Comparison of ENCODE assay signal across 10 mouse cellular contexts in genomic region chr12:16639078-16639771, GRCm38 (mm10). TPM values are rescaled to one million over a fixed set of nuclear protein-coding genes. Genes with fewer than 3 reads are reported as not detected.
DNase-seq lines count a peak whose midpoint lies in the region; ATAC-seq and TF ChIP-seq lines count a peak whose summit lies in the region.
"Had no signal": no experiment of that assay in that cellular context is flagged by ENCODE, and none has a peak within 500 bp of the region (broad histone marks: within the 10 kb centered on the region; RNA-seq: fewer than 3 reads in every experiment).

No protein-coding gene starts in this region.

- H3K9me3 ChIP-seq in forebrain, postnatal 0 days (ENCODE audit: low read length): no peaks in the 10 kb centered on the region
- H3K9me3 ChIP-seq in forebrain, embryonic 13.5 days (replicated peaks): no peaks in the 10 kb centered on the region
- H3K9me3 ChIP-seq: kidney, embryonic 15.5 days; liver, embryonic 15.5 days had no signal

- no peak for TF ChIP-seq POLR2A in lung, adult 2 months (IDR thresholded peaks at IDR 0.05; ENCODE audit: borderline replicate concordance, extremely low read depth, low read depth, low read length)
- no peak for TF ChIP-seq POLR2A in brain, embryonic 14.5 days (IDR thresholded peaks at IDR 0.05; ENCODE audit: borderline replicate concordance, extremely low read depth, insufficient read depth, insufficient read length, poor library complexity, severe bottlenecking)

- no peak overlapping the region for H3K9ac ChIP-seq in forebrain, postnatal 0 days
- H3K9ac ChIP-seq in forebrain, embryonic 13.5 days: no peak overlapping the region
- H3K9ac ChIP-seq: kidney, embryonic 15.5 days; liver, embryonic 15.5 days had no signal

- ATAC-seq in forebrain, postnatal 0 days: no peak
- no peak for ATAC-seq in forebrain, embryonic 13.5 days
- ATAC-seq in megakaryocyte-erythroid progenitor cell, adult 5-6 weeks (replicated peaks; ENCODE audit: low FRiP score, low TSS enrichment, poor library complexity, severe bottlenecking): 0 out of 2 replicates have a peak, but pooled peaks have one; percentile 58
- ATAC-seq in frontal cortex, adult (ENCODE audit: low TSS enrichment): no peak

- no peaks in the 10 kb centered on the region for H3K27me3 ChIP-seq in forebrain, postnatal 0 days (ENCODE audit: insufficient read depth, low read length)
- H3K27me3 ChIP-seq in forebrain, embryonic 13.5 days: no peaks in the 10 kb centered on the region
- H3K27me3 ChIP-seq: kidney, embryonic 15.5 days; liver, embryonic 15.5 days had no signal

- 0 out of 2 replicates have a peak, but pooled peaks cover 6% of the 10 kb centered on the region for H3K4me1 ChIP-seq in forebrain, postnatal 0 days (ENCODE audit: insufficient read depth)
- peaks cover 11% of the 10 kb centered on the region for H3K4me1 ChIP-seq in forebrain, embryonic 13.5 days
- no peaks in the 10 kb centered on the region for H3K4me1 ChIP-seq in lung, adult 2 months (ENCODE audit: control insufficient read depth, insufficient read depth, low read length)
- H3K4me1 ChIP-seq: liver, embryonic 15.5 days had no signal

- H3K27ac ChIP-seq in forebrain, postnatal 0 days (ENCODE audit: low read depth, low read length): no peak overlapping the region
- H3K27ac ChIP-seq in forebrain, embryonic 13.5 days: no peak overlapping the region
- H3K27ac ChIP-seq: kidney, embryonic 15.5 days; liver, embryonic 15.5 days had no signal

- H3K4me3 ChIP-seq in forebrain, postnatal 0 days (ENCODE audit: low read depth, low read length): no peak overlapping the region
- no peak overlapping the region for H3K4me3 ChIP-seq in forebrain, embryonic 13.5 days
- H3K4me3 ChIP-seq in lung, adult 2 months (replicated peaks; ENCODE audit: extremely low read depth, low read depth, low read length): no peak overlapping the region
- H3K4me3 ChIP-seq: kidney, embryonic 15.5 days; liver, embryonic 15.5 days had no signal

- no peak overlapping the region for H3K4me2 ChIP-seq in forebrain, postnatal 0 days (ENCODE audit: low read depth)
- H3K4me2 ChIP-seq in forebrain, embryonic 13.5 days: no peak overlapping the region
- H3K4me2 ChIP-seq: kidney, embryonic 15.5 days; liver, embryonic 15.5 days had no signal

- no peak for DNase-seq in forebrain, postnatal 0 days
- no peak for DNase-seq in lung, adult 2 months
- DNase-seq in lung, postnatal 25 days (ENCODE audit: low spot score): no peak
- no peak for DNase-seq in brain, embryonic 14.5 days (ENCODE audit: low read depth)
- DNase-seq in layer of hippocampus, adult 18-20 months (ENCODE audit: low spot score in 2 of 2): no peak

- TF ChIP-seq CTCF in forebrain, postnatal 0 days (IDR thresholded peaks at IDR 0.05; ENCODE audit: low read depth): peak; percentile 39
- TF ChIP-seq CTCF in lung, adult 2 months (IDR thresholded peaks at IDR 0.05; ENCODE audit: insufficient read depth, low read length): peak; percentile 49; the same call in 1 of the 2 replicates
- TF ChIP-seq CTCF in brain, embryonic 14.5 days (IDR thresholded peaks at IDR 0.05; ENCODE audit: borderline replicate concordance, extremely low read depth, insufficient read depth, insufficient read length): peak; percentile 49; the same call in 1 of the 2 replicates

- 70% methylated on average over 12 of the region's 12 CpGs for WGBS in forebrain, postnatal 0 days
- WGBS in forebrain, embryonic 13.5 days: 77% methylated on average over 12 of the region's 12 CpGs
- 62% methylated on average over 12 of the region's 12 CpGs for WGBS in lung, adult 2 months

- no peaks in the 10 kb centered on the region for H3K36me3 ChIP-seq in forebrain, postnatal 0 days (ENCODE audit: insufficient read depth)
- no peaks in the 10 kb centered on the region for H3K36me3 ChIP-seq in forebrain, embryonic 13.5 days (ENCODE audit: poor library complexity, severe bottlenecking)
- H3K36me3 ChIP-seq: kidney, embryonic 15.5 days; liver, embryonic 15.5 days had no signal

RNA-seq across cellular contexts. Expression of gene Ntsr2, which starts 14.0 kb away (rescaled TPM):
- total RNA-seq in forebrain, postnatal 0 days (2014; rRNA removed): 4.5 and 7.1 TPM in 2 replicates
- 4.9 and 8.7 TPM in 2 replicates for polyA plus RNA-seq in forebrain, postnatal 0 days (2015; fragmentation: Nextera tagmentation; extraction: Ambion mirVana)
- polyA plus RNA-seq in forebrain, embryonic 13.5 days (2015; fragmentation: Nextera tagmentation; extraction: Ambion mirVana): 0.67 and 0.99 TPM in 2 replicates
- polyA plus RNA-seq in lung, adult 2 months (2012; rRNA removed): 0.97 and 1.0 TPM in 2 replicates
- 1.5 and 1.8 TPM in 2 replicates for polyA plus RNA-seq in brain, embryonic 14.5 days (2012; rRNA removed)
- total RNA-seq in megakaryocyte-erythroid progenitor cell, adult 5-6 weeks (2014; fragmentation: Nextera tagmentation): not detected in 2 replicates
- not detected in 2 replicates for total RNA-seq in megakaryocyte-erythroid progenitor cell, adult 5-6 weeks (2017)
- 100 to 1,000 TPM; 161 to 186 TPM for total RNA-seq in layer of hippocampus, adult 18-20 months (2021)
- polyA plus RNA-seq: liver, embryonic 15.5 days had no signal

RNA-seq across cellular contexts. Expression of gene Lpin1, which starts 28.5 kb away (rescaled TPM):
- total RNA-seq in forebrain, postnatal 0 days (2014; rRNA removed): 14.5 and 15.4 TPM in 2 replicates
- polyA plus RNA-seq in forebrain, postnatal 0 days (2015; fragmentation: Nextera tagmentation; extraction: Ambion mirVana): 5.5 and 8.4 TPM in 2 replicates
- polyA plus RNA-seq in forebrain, embryonic 13.5 days (2015; fragmentation: Nextera tagmentation; extraction: Ambion mirVana): 11.7 and 12.1 TPM in 2 replicates
- 23.7 and 29.1 TPM in 2 replicates for polyA plus RNA-seq in lung, adult 2 months (2012; rRNA removed)
- polyA plus RNA-seq in brain, embryonic 14.5 days (2012; rRNA removed): 19.0 and 25.6 TPM in 2 replicates
- total RNA-seq in megakaryocyte-erythroid progenitor cell, adult 5-6 weeks (2014; fragmentation: Nextera tagmentation): 47.6 and 62.3 TPM in 2 replicates
- total RNA-seq in megakaryocyte-erythroid progenitor cell, adult 5-6 weeks (2017): 22.4 and 29.3 TPM in 2 replicates
- total RNA-seq in layer of hippocampus, adult 18-20 months (2021): 10 to 100 TPM; 27.3 TPM
